Mouse (Mus musculus) heart, adult 2 months (tissue): ENCODE data around the gene Ttll8. TPM values are rescaled to one million over a fixed set of nuclear protein-coding genes. Genes with fewer than 3 reads are reported as not detected.

Experiments
- DNase-seq, 2 experiments: peaks; one replicate each; pipeline ENCODE4 v3.0.0; 2021
- H3K27ac ChIP-seq: fragments of 200-600 bp; 2 replicates; pipeline ENCODE4 v1.8.1; 2022
- H3K27me3 ChIP-seq: fragments of 200-500 bp; 2 replicates; pipeline ENCODE4 v1.6.1; 2012; ENCODE audit warnings: mild to moderate bottlenecking, low read length, inconsistent platforms, mixed read lengths; ENCODE audit not compliant: control insufficient read depth, insufficient read depth
- H3K36me3 ChIP-seq: fragments of 200-500 bp; 2 replicates; pipeline ENCODE4 v1.6.1; 2012; ENCODE audit warnings: low read length, inconsistent platforms; ENCODE audit not compliant: control insufficient read depth, insufficient read depth
- H3K4me1 ChIP-seq: fragments of 200-500 bp; 2 replicates; pipeline ENCODE4 v1.6.1; 2011; ENCODE audit warnings: low read length; ENCODE audit not compliant: control insufficient read depth, insufficient read depth
- H3K4me3 ChIP-seq: fragments of 200-600 bp; 2 replicates; pipeline ENCODE4 v1.8.1; 2022
- H3K79me2 ChIP-seq: fragments of 200-500 bp; replicated peaks from 2 replicates; pipeline ENCODE4 v1.6.1; 2012; ENCODE audit warnings: mild to moderate bottlenecking, inconsistent platforms, low read length, moderate library complexity, mixed read lengths; ENCODE audit not compliant: control insufficient read depth, insufficient read depth
- H3K9ac ChIP-seq: fragments of 200-500 bp; 2 replicates; pipeline ENCODE4 v1.6.1; 2012; ENCODE audit warnings: low read depth, mild to moderate bottlenecking, control low read depth, inconsistent platforms, low read length, mixed read lengths
- CTCF ChIP-seq: fragments of 200-600 bp; IDR thresholded peaks from 2 replicates; pipeline ENCODE4 v1.8.1; 2022; ENCODE audit warnings: antibody characterized with exemption, mild to moderate bottlenecking, moderate library complexity
- EP300 ChIP-seq: fragments of 200-500 bp; IDR thresholded peaks from 2 replicates; pipeline ENCODE4 v1.6.1; 2011; ENCODE audit warnings: low read depth, low read length, control low read depth; ENCODE audit not compliant: insufficient read depth
- POLR2A ChIP-seq: fragments of 200-500 bp; IDR thresholded peaks from 2 replicates; pipeline ENCODE4 v1.6.1; 2011; ENCODE audit warnings: mild to moderate bottlenecking, low read depth, low read length, control low read depth; ENCODE audit not compliant: insufficient read depth
- whole genome bisulfite sequencing: fragments of 180-500 bp; shearing (Covaris S2); methylation state at CpG from one replicate; pipeline ENCODE4 v1.1.7; 2018; 5-methylcytosine and 5-hydroxymethylcytosine counted together
- intact Hi-C: fragments of 180-260 bp; cut with DNase I; formaldehyde crosslinking; loops from one replicate; pipeline ENCODE4 v1.15.1; 2025
- polyA plus RNA-seq: library from polyadenylated mRNA; depleted of rRNA; stranded (reverse); fragments of >200 nt; gene quantifications from 2 replicates; pipeline ENCODE4 v1.2.3, GENCODE M21; 2012
- total RNA-seq, 2 experiments: library from RNA; stranded (reverse); gene quantifications; 2 replicates each; pipeline ENCODE4 v1.2.3; 2021

Gene Ttll8
- total and polyA plus RNA-seq, 3 experiments: 0.18 TPM; not detected in 2

DNA sequence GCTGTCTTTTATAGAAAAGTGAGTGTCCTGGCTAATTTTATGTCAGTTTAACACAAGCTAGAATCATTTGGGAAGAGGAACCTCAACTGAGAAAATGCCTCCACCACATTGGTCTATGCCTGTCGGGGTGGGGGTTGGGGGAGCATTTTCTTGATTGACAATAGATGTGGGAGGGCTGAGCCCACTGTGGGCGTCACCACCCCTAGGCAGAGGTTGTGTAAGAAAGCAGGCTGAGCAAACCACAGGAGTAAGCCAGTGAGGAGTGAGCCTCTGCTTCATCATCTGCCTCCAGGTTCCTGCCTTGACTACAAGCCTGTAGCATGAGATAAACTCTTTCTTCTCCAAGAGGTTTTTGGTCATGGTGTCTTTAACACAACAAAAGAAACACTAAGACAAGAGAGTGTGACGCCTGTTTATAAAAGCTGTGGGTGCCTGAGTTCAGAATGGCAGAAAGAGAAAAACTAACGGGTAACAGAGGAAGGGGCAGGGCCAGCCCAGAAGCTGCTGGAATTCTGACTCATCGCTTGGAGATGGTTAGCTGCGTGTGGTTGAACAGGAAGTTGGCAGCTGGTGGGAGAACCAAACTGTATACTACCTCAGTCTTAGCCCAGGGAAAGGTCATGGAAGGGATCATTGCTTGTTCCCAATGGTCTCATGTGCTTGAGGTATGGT, 17.5 kb downstream of the Ttll8 start:
- intact Hi-C loops: loop anchor here (10.0 kb wide), 2 partner anchors 178 to 298 kb away; no protein-coding TSS in a partner anchor

DNA sequence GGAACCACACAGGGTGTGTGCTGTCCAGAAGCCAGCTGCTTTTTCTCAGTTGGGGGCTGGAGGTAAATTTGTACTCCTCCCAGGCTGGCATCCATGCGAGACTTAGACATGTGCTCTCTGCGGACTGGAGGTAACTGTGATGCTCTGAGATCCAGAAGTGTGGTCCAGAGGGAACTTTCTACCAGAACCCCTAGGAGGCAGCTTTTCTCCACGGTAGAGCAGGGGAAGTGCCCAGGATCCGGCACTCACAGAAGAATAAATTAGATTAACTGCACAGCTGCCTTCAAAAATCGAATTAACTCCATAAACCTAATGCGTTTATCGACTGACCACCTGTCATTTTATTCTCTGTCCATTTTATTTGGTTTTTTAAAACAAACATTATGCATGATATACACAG, 20.1 kb downstream of the Ttll8 start:
- intact Hi-C loops: loop anchor here (10.0 kb wide), 2 partner anchors 181 to 301 kb away; no protein-coding TSS in a partner anchor
- Histone ChIP-seq H3K79me2 (no peaks in the 10 kb centered on the region), H3K36me3 (no peaks in the 10 kb centered on the region), H3K4me3 (no peak overlapping the region), H3K27ac (no peak overlapping the region), H3K4me1 (no peaks in the 10 kb centered on the region), H3K27me3 (no peaks in the 10 kb centered on the region), H3K9ac (no peak overlapping the region)
- no peak for DNase-seq
- 52% methylated on average over 7 of the region's 7 CpGs for WGBS
- peak; percentile 63 for TF ChIP-seq CTCF
- no peak for TF ChIP-seq EP300

More for the DNA sequence above, 17.5 kb downstream of the Ttll8 start:
- DNase-seq: no peak
- no peak overlapping the region for H3K27ac ChIP-seq
- H3K9ac ChIP-seq: no peak overlapping the region
- TF ChIP-seq POLR2A: no peak
- TF ChIP-seq EP300: no peak
- TF ChIP-seq CTCF: no peak
- no peaks in the 10 kb centered on the region; the same call in 1 of the 2 replicates for H3K27me3 ChIP-seq
- no peak overlapping the region for H3K4me3 ChIP-seq
- 53% methylated on average over 6 of the region's 6 CpGs for WGBS
- H3K79me2 ChIP-seq: no peaks in the 10 kb centered on the region
- no peaks in the 10 kb centered on the region for H3K36me3 ChIP-seq
- H3K4me1 ChIP-seq: no peaks in the 10 kb centered on the region

DNA sequence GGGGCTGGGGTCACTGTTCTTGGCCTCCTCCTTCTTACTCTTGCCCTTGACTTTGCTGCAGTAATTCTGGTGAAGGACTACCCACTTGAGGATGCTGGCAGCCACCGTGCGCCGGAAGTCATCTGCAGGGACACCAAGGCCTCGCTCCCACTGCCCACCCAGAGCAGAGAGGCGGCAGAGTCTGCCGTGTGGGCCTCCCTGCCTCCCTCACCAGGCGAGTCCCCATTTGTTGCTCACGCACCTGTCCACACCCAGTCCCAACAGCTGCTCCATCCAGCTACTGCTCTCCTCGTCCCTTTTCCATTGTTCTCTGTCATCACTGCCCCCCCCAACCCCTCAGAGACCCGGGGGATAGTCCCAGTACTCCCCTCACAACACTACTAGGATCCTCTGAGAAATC, 21.6 kb downstream of the Ttll8 start:
- H3K27me3 ChIP-seq: no peaks in the 10 kb centered on the region
- intact Hi-C loops: loop anchor here (10.0 kb wide), 2 partner anchors 182 to 302 kb away; no protein-coding TSS in a partner anchor
- H3K27ac ChIP-seq: no peak overlapping the region
- WGBS: 78% methylated on average over 10 of the region's 10 CpGs
- no peaks in the 10 kb centered on the region for H3K4me1 ChIP-seq
- no peaks in the 10 kb centered on the region for H3K36me3 ChIP-seq
- TF ChIP-seq POLR2A: no peak
- no peak for TF ChIP-seq CTCF
- no peak for TF ChIP-seq EP300
- H3K9ac ChIP-seq: no peak overlapping the region
- H3K4me3 ChIP-seq: no peak overlapping the region
- no peak for DNase-seq
- H3K79me2 ChIP-seq: no peaks in the 10 kb centered on the region

DNA sequence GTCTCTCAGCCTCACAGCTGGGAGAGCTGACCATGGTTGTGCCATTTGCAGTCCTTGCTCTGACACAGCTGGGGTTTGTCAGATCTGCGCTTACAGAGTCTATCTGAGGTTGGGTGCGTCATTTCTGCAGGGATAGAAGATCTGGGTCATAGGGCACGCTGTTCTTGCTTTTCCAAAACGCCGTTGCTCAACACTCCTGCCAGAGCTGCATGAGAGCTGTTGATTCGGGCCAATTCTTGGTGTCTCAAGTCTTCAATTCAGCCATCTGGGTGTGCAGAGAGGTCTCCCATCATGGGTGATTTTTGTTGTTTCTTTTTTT, 32.3 kb downstream of the Ttll8 start:
- no peak for TF ChIP-seq POLR2A
- TF ChIP-seq CTCF: no peak
- TF ChIP-seq EP300: 0 out of 2 replicates have a peak, but pooled peaks have one; percentile 17
- Histone ChIP-seq H3K4me3 (no peak overlapping the region), H3K36me3 (no peaks in the 10 kb centered on the region), H3K4me1 (no peaks in the 10 kb centered on the region; the same call in 1 of the 2 replicates), H3K9ac (no peak overlapping the region), H3K79me2 (no peaks in the 10 kb centered on the region), H3K27me3 (no peaks in the 10 kb centered on the region), H3K27ac (no peak overlapping the region; the same call in 1 of the 2 replicates)
- peak; percentile 52 to 68 for DNase-seq
- 47% methylated on average over 6 of the region's 6 CpGs for WGBS
- intact Hi-C loops: loop anchor here (1.0 kb wide), 2 partner anchors 46 to 94 kb away; no protein-coding TSS in a partner anchor

DNA sequence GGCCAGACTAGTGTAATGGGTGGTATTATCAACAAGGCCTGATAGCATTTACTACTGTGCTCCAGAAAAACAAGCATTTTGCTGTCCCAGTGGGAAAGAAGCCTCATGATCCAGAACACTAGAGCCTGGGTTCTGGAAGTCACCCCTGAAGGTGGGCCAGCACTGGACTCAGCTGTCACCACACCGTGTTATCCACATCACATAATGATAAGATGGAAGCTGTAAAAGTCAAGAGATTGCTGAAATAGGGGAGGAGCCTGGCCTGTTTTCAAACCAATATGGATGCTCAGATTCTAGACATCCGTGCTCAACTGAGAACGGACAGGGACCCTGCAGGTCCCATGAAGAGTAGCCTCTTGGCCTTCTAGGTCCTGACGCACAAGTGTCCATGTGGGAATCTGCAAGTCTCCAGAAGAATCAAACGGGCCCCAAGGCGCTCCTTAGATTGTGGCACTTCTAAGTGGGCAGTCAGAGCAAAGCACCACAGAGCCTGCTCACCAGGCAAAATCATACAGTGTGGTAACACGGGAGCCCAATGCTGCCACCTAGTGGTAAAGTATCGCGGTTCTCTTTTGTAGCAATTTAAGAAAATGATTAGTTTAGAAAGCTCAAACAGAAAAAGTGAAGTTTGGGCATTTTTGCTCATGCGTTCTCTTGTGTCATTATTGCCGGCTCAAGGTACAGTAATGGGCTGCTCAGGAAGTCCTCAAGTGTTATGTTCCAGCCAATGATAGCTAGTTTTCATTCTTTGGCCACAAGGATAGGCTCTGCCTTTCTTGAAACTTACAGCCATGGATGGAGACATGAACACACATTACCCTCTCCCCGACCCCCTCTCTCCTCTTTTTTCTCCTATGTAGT, 32.9 kb downstream of the Ttll8 start:
- no peaks in the 10 kb centered on the region for H3K36me3 ChIP-seq
- WGBS: 18% methylated on average over 12 of the region's 12 CpGs
- intact Hi-C loops: loop anchor here (1.0 kb wide), 2 partner anchors 45 to 93 kb away; no protein-coding TSS in a partner anchor
- no peaks in the 10 kb centered on the region for H3K27me3 ChIP-seq
- peak; percentile 62 to 68 for DNase-seq
- H3K4me3 ChIP-seq: no peak overlapping the region
- TF ChIP-seq POLR2A: no peak
- peak; percentile 94 for TF ChIP-seq CTCF
- 0 out of 2 replicates have a peak, but pooled peaks have one; percentile 58 for TF ChIP-seq EP300
- no peak overlapping the region; the same call in 1 of the 2 replicates for H3K27ac ChIP-seq
- H3K79me2 ChIP-seq: no peaks in the 10 kb centered on the region
- H3K9ac ChIP-seq: no peak overlapping the region
- no peaks in the 10 kb centered on the region; the same call in 1 of the 2 replicates for H3K4me1 ChIP-seq
